Mouse (Mus musculus) forebrain, embryonic 11.5 days (tissue): Measurements from ENCODE around the gene Runx1. TPM values are rescaled to one million over a fixed set of nuclear protein-coding genes. Genes with fewer than 3 reads are reported as not detected.

Source experiments
- ATAC-seq: fragments of 200-750 bp; cut with Nextera tagmentation; replicated peaks from 2 replicates; pipeline ENCODE4 v1.8.0; 2017; ENCODE audit warnings: moderate TSS enrichment; ENCODE audit not compliant: low FRiP score
- DNase-seq: peaks from one replicate; pipeline ENCODE4 v3.0.0-alpha.2; 2017; ENCODE audit warnings: low spot score
- H3K27ac ChIP-seq: fragments of 300-500 bp; sonication (generic); 2 replicates; pipeline ENCODE4 v1.5.1; 2014; ENCODE audit warnings: low read depth, low read length
- H3K27me3 ChIP-seq: fragments of 300-500 bp; sonication (generic); 2 replicates; pipeline ENCODE4 v1.6.1; 2014; ENCODE audit warnings: mild to moderate bottlenecking, low read length, mixed read lengths; ENCODE audit not compliant: control insufficient read depth, insufficient read depth
- H3K36me3 ChIP-seq: fragments of 300-500 bp; sonication (generic); 2 replicates; pipeline ENCODE4 v1.6.1; 2014; ENCODE audit warnings: mild to moderate bottlenecking, low read length, moderate library complexity, mixed read lengths; ENCODE audit not compliant: control insufficient read depth, insufficient read depth
- H3K4me1 ChIP-seq: fragments of 300-500 bp; sonication (generic); replicated peaks from 2 replicates; pipeline ENCODE4 v1.6.1; 2014; ENCODE audit warnings: low read length, mixed read lengths; ENCODE audit not compliant: control insufficient read depth, insufficient read depth
- H3K4me2 ChIP-seq: fragments of 300-500 bp; sonication (generic); 2 replicates; pipeline ENCODE4 v1.6.1; 2014; ENCODE audit warnings: low read depth, mild to moderate bottlenecking, low read length, moderate library complexity, mixed read lengths; ENCODE audit not compliant: severe bottlenecking
- H3K4me3 ChIP-seq: fragments of 300-500 bp; sonication (generic); 2 replicates; pipeline ENCODE4 v1.5.1; 2014; ENCODE audit warnings: low read depth, low read length
- H3K9ac ChIP-seq: fragments of 300-500 bp; sonication (generic); 2 replicates; pipeline ENCODE4 v1.6.1; 2014; ENCODE audit warnings: low read length
- H3K9me3 ChIP-seq: fragments of 300-500 bp; sonication (generic); 2 replicates; pipeline ENCODE4 v1.6.1; 2016; ENCODE audit warnings: low read length, mixed read lengths; ENCODE audit not compliant: control insufficient read depth
- WGBS: fragments of 180-500 bp; shearing (Covaris S2); extraction: QIAGEN DNeasy Blood & Tissue Kit; methylation state at CpG from one replicate; pipeline ENCODE4 v1.1.7; 2014; 5-methylcytosine and 5-hydroxymethylcytosine counted together
- polyA plus RNA-seq: library from polyadenylated mRNA; unstranded; fragments of >200 nt; fragmentation: Nextera tagmentation; extraction: Ambion mirVana; gene quantifications from 2 replicates; pipeline ENCODE4 v1.2.1, GENCODE M21; 2014

Gene Runx1
- polyA plus RNA-seq, 1 experiment from 2014 or later: 2.2 TPM

DNA sequence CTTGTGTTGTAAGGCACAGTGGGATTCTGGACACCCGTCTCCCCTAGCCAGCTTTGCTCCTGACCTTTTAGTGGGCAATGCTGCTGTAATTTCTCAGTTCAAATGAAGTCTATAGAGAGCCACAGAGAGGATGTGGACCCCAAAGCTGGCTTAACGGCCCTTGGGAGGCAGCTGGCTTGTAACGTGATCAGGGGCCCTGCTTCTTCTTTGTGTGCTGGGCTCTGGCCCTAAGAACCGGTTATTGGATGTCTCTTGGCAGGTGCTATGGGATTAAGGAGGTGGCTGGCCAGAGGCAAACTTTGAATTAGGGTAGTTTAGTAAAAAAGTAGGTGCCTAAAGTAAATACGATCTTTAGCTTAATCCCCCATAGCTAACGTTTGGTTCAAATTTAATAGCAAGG is 31.8 kb downstream of the Runx1 start:
- Histone ChIP-seq H3K4me1 (no peaks in the 10 kb centered on the region), H3K4me2 (no peak overlapping the region), H3K27ac (no peak overlapping the region), H3K9me3 (no peaks in the 10 kb centered on the region), H3K9ac (no peak overlapping the region), H3K4me3 (no peak overlapping the region), H3K27me3 (no peaks in the 10 kb centered on the region), H3K36me3 (no peaks in the 10 kb centered on the region)
- ATAC-seq (no peak), DNase-seq (no peak)
- 17% methylated on average over 6 of the region's 6 CpGs for WGBS

DNA sequence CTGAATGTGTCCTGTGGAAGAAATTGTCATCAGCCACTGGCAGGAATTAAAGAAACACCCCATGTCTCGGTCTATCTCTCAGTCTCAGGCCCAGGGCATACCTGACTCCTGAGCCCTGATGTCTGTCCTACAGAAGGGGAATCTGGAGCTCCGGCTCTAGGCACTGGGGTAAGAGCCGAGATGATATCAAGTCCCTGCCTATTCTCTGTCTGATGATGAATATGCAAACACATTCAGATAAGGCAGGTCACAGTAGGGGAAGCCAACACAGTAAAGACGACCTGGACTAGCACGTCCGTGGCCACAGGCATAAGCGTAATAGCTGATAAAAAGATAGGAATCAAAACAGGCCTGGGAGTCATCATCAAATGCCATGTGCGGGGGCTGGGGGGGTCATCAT is 32.2 kb downstream of the Runx1 start:
- no peaks in the 10 kb centered on the region for H3K4me1 ChIP-seq
- DNase-seq (no peak), ATAC-seq (no peak)
- H3K9me3 ChIP-seq: no peaks in the 10 kb centered on the region
- no peak overlapping the region for H3K9ac ChIP-seq
- H3K27me3 ChIP-seq: no peaks in the 10 kb centered on the region
- no peak overlapping the region for H3K27ac ChIP-seq
- H3K36me3 ChIP-seq: no peaks in the 10 kb centered on the region
- no peak overlapping the region for H3K4me3 ChIP-seq
- H3K4me2 ChIP-seq: no peak overlapping the region
- WGBS: 63% methylated on average over 8 of the region's 8 CpGs

DNA sequence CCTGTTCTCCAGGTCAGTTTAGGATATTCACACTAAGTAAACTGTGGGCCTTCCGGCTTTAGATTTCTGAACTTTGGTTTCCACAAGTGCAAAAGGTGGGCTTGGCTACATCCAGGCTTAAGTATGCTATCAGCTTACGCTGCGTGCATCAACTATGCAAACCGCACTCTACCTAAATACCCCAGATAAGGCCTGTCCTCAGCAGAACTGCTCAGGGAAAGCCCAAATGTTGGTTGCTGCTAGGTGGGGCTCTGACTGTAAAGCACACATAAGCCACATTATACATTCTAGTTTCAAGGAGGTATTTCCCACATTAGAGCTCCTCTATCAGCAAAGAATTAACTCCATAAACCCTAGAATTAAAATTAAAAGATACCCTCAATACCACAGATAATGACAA is 33.0 kb downstream of the Runx1 start:
- Histone ChIP-seq H3K9ac (no peak overlapping the region), H3K27ac (no peak overlapping the region), H3K36me3 (no peaks in the 10 kb centered on the region), H3K27me3 (no peaks in the 10 kb centered on the region), H3K9me3 (no peaks in the 10 kb centered on the region), H3K4me3 (no peak overlapping the region), H3K4me1 (no peaks in the 10 kb centered on the region), H3K4me2 (no peak overlapping the region)
- WGBS: 95% methylated on average over 4 of the region's 4 CpGs
- ATAC-seq (no peak), DNase-seq (no peak)

DNA sequence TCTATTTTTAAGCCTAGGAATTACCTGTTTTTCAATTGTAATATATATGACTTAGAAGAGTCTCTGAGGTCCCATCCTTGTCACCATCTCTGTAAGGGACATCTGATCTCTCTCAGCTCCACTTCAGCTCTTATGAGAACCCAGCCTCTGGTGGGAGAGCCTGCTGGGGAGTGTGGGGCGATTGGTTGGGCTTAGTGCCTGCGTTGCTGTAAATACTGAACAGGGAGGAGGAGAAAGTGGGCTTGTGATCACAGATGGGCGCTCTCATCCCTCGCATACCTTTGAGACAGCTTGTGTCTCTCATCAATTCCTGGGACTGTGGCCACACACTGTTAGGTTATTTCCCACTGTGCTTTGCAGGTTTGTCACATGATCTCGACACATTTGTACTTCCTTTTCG is 35.3 kb downstream of the Runx1 start:
- Histone ChIP-seq H3K36me3 (no peaks in the 10 kb centered on the region), H3K27ac (no peak overlapping the region), H3K9ac (no peak overlapping the region), H3K27me3 (no peaks in the 10 kb centered on the region), H3K4me1 (no peaks in the 10 kb centered on the region), H3K9me3 (no peaks in the 10 kb centered on the region), H3K4me2 (no peak overlapping the region), H3K4me3 (no peak overlapping the region)
- DNase-seq (no peak), ATAC-seq (no peak)
- 80% methylated on average over 6 of the region's 6 CpGs for WGBS

- Histone ChIP-seq H3K4me3 (no peak overlapping the region), H3K4me2 (no peak overlapping the region), H3K9me3 (no peaks in the 10 kb centered on the region), H3K27ac (no peak overlapping the region), H3K9ac (no peak overlapping the region), H3K4me1 (no peaks in the 10 kb centered on the region), H3K27me3 (no peaks in the 10 kb centered on the region), H3K36me3 (no peaks in the 10 kb centered on the region)
- ATAC-seq (no peak), DNase-seq (no peak)
- 92% methylated on average over 4 of the region's 4 CpGs for WGBS
These were observed 36.1 kb downstream of the Runx1 start for GRCm38 (mm10) chr16:92789840-92790239.

- WGBS: 67% methylated on average over 11 of the region's 11 CpGs
- ATAC-seq (no peak), DNase-seq (no peak)
- no peaks in the 10 kb centered on the region for H3K9me3 ChIP-seq
- no peak overlapping the region for H3K4me2 ChIP-seq
- H3K4me3 ChIP-seq: no peak overlapping the region
- H3K36me3 ChIP-seq: no peaks in the 10 kb centered on the region
- H3K4me1 ChIP-seq: no peaks in the 10 kb centered on the region
- H3K9ac ChIP-seq: no peak overlapping the region
- no peak overlapping the region for H3K27ac ChIP-seq
- H3K27me3 ChIP-seq: no peaks in the 10 kb centered on the region
These were observed 37.5 kb downstream of the Runx1 start for GRCm38 (mm10) chr16:92788446-92788845.

- 77% methylated on average over 5 of the region's 5 CpGs for WGBS
- H3K36me3 ChIP-seq: no peaks in the 10 kb centered on the region
- no peak overlapping the region for H3K4me3 ChIP-seq
- H3K9me3 ChIP-seq: no peaks in the 10 kb centered on the region
- no peak for DNase-seq
- H3K27ac ChIP-seq: no peak overlapping the region
- no peak for ATAC-seq
- no peak overlapping the region for H3K4me2 ChIP-seq
- H3K9ac ChIP-seq: no peak overlapping the region
- no peaks in the 10 kb centered on the region for H3K4me1 ChIP-seq
- no peaks in the 10 kb centered on the region for H3K27me3 ChIP-seq
These were observed 39.0 kb downstream of the Runx1 start for GRCm38 (mm10) chr16:92786883-92787321.

- no peaks in the 10 kb centered on the region for H3K27me3 ChIP-seq
- H3K4me3 ChIP-seq: no peak overlapping the region
- no peak overlapping the region for H3K27ac ChIP-seq
- no peak overlapping the region for H3K4me2 ChIP-seq
- WGBS: 80% methylated on average over 6 of the region's 6 CpGs
- DNase-seq (no peak), ATAC-seq (no peak)
- no peak overlapping the region for H3K9ac ChIP-seq
- H3K9me3 ChIP-seq: no peaks in the 10 kb centered on the region
- H3K4me1 ChIP-seq: no peaks in the 10 kb centered on the region
- H3K36me3 ChIP-seq: no peaks in the 10 kb centered on the region
These were observed 39.6 kb downstream of the Runx1 start for GRCm38 (mm10) chr16:92786276-92786882.

- ATAC-seq: no peak
- WGBS: 48% methylated on average over 7 of the region's 7 CpGs
- Histone ChIP-seq H3K4me2 (no peak overlapping the region), H3K27ac (no peak overlapping the region), H3K4me3 (no peak overlapping the region), H3K36me3 (no peaks in the 10 kb centered on the region), H3K9ac (no peak overlapping the region), H3K9me3 (no peaks in the 10 kb centered on the region), H3K27me3 (no peaks in the 10 kb centered on the region), H3K4me1 (no peaks in the 10 kb centered on the region)
- no peak for DNase-seq
These were observed 42.3 kb downstream of the Runx1 start for GRCm38 (mm10) chr16:92783651-92784131.
